Mouse (Mus musculus) neural tube, embryonic 14.5 days (tissue): Measurements from ENCODE around the gene Gadd45g. TPM values are rescaled to one million over a fixed set of nuclear protein-coding genes. Genes with fewer than 3 reads are reported as not detected.

Experiments
- polyA plus RNA-seq: library from polyadenylated mRNA; unstranded; fragments of >200 nt; fragmentation: Nextera tagmentation; extraction: Ambion mirVana; gene quantifications from 2 replicates; pipeline ENCODE4 v1.2.1, GENCODE M21; 2014

The Gadd45g gene
- polyA plus RNA-seq, 1 experiment from 2014 or later, result 26.4 TPM

Other genes starting within 250 kb of the Gadd45g start
- gene Cks2, start 201.4 kb upstream of the Gadd45g start, polyA plus RNA-seq, result 24.5 and 34.5 TPM in 2 replicates
- gene Secisbp2, start 195.0 kb upstream of the Gadd45g start, polyA plus RNA-seq, result 29.6 and 33.9 TPM in 2 replicates
- gene Sema4d, start 52.9 kb upstream of the Gadd45g start, polyA plus RNA-seq, result 17.4 and 20.9 TPM in 2 replicates